Mouse (Mus musculus) midbrain, embryonic 11.5 days (tissue): Measurements from ENCODE around the gene Zic1. TPM values are rescaled to one million over a fixed set of nuclear protein-coding genes. Genes with fewer than 3 reads are reported as not detected.

Experiments used
- polyA plus RNA-seq: library from polyadenylated mRNA; unstranded; fragments of >200 nt; fragmentation: Nextera tagmentation; extraction: Ambion mirVana; gene quantifications from 2 replicates; pipeline ENCODE4 v1.2.1, GENCODE M21; 2014

The Zic1 gene
- polyA plus RNA-seq, 1 experiment from 2014 or later = 13.7 TPM

Other genes starting within 250 kb of the Zic1 start
- 41.7 and 42.5 TPM in 2 replicates for gene Zic4, start 3.4 kb downstream of the Zic1 start, polyA plus RNA-seq